Mouse (Mus musculus) CH12F3 (cell line): ENCODE measurements around the gene Art3.

Source experiments
- in situ Hi-C: fragments of 300-500 bp; cut with MboI; formaldehyde crosslinking; loops from 2 replicates; pipeline ENCODE4 v1.14.3; 2020; ENCODE audit warnings: low sequenced_read_pairs

Gene Art3

DNA sequence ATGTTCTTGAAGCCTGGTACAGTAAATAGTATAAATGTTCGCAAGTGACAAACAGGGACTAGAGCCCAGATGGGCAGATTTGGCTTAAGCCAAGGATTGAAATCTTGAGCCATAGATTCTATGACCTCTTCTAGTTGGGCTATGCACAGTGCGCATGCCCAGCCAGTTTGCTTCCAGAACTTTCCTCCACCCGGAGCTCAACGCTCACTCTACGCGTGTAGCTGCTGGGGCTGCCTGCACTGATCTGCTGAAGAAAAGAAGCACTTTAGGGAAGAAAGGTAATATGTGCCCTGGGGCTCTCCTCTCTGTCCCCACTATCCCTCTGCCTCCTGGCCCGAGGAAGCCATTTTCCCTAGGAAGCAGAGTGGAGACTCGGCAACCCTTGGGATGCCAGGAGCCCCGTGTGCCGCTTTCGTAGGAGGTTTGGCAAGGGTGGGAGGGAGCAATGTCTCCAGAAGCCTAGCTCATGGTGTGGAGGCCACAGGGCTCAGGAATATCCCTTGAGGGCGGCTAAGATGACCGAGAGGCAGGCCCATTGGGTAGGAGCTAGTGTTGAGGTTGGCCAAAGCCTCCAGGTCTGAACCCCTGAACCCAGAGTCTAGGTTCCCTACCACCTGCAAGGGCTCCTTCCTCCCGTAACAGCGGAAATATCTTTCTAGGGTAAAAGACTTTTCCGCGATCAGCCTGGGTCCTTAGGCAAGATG, at the start of gene Art3:
Gene Art3 (plus strand): TSS at position 193 of the 704 bp plus-strand sequence.
- in situ Hi-C loops, result no loop called here

- in situ Hi-C loops, result no loop called here
Measured at GRCm38 (mm10) chr5:92282571-92282970, 49.1 kb upstream of the Art3 start.

DNA sequence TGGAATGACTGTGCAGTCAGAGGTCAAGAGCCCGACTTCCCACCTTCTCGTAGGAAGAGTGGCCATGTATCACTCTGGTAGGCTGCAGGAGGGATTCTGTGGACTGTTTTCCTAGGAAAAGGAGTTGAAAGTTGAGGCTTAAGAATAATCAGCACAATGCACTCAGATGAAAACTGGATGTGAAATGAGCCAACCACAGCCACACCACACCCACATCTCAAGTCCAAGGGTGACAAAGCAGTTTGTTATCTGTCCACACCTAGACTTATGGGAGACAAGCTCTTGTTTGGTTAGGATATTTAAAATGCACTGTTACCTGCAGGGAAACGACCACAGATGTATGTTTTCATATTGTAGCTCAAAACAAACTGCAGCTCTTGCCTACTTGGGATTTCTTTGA, 48.5 kb upstream of the Art3 start:
- in situ Hi-C loops, result no loop called here

DNA sequence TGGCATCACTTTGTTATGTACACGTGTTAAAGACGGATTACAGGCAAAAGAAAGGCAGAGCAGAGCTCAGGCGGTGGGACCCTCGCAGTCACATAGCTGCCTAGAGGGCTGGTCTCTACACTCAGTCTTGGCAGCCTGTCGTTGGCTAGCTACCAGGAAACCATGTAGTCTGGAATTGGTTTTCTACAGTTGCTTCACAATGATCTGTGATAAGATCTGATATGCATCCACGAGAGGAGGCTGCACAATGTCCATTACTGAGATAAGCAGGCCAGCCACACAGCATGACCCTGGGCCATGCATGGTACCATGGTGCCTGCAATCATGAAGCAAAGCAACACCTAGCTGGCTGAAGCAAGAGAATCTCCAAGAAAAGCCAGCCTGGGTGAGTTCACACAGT, 43.8 kb upstream of the Art3 start:
- in situ Hi-C loops, result no loop called here

GRCm38 (mm10) chr5:92291652-92292414, 39.8 kb upstream of the Art3 start:
- in situ Hi-C loops, result no loop called here

DNA sequence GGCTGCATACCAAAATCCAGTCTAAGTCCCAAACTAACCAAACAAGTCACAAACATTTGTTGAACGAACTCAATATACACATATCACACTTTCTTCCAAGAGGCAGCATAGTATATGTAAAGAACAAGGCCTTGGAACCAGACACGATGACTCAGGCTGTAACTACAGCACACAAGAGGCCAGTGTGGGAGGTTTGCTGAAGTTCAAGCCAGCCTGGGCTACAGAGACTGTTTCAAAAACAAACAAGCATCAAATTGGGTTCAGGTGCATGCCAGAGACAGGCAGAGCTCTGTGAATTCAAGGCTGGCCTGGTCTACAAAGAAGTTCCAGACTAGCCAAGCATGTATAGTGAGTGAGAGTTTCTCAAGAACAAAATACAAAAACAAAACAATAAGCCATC, 37.1 kb upstream of the Art3 start:
- in situ Hi-C loops, result no loop called here

GRCm38 (mm10) chr5:92302149-92302840, 29.3 kb upstream of the Art3 start:
- in situ Hi-C loops, result no loop called here

GRCm38 (mm10) chr5:92304291-92304690, 27.3 kb upstream of the Art3 start:
- in situ Hi-C loops, result no loop called here

GRCm38 (mm10) chr5:92309681-92310511, 21.7 kb upstream of the Art3 start, which contains the start of gene Sdad1:
Gene Sdad1 (minus strand): TSS chr5:92310479.
- in situ Hi-C loops, result no loop called here

GRCm38 (mm10) chr5:92312046-92312715, 19.4 kb upstream of the Art3 start:
- in situ Hi-C loops, result no loop called here

DNA sequence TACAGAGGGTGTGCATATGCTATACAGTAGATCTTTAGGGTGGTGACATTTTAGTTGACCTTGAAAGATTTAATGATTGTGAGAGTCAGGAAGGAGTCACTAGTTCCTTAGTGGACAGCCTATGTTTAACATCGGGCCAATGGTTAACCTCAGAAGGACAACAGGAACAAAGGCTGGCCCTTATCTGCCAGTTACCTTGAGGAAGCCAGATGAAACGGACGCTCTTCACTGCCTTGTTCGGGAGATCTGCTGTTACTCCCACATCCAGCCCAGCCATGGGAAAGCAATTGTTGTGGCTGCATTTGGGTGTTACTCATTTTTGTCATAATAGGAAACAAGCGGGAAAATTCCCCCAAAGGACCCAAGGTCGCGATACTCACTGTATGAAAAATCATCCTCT, 17.9 kb upstream of the Art3 start:
- in situ Hi-C loops, result no loop called here

DNA sequence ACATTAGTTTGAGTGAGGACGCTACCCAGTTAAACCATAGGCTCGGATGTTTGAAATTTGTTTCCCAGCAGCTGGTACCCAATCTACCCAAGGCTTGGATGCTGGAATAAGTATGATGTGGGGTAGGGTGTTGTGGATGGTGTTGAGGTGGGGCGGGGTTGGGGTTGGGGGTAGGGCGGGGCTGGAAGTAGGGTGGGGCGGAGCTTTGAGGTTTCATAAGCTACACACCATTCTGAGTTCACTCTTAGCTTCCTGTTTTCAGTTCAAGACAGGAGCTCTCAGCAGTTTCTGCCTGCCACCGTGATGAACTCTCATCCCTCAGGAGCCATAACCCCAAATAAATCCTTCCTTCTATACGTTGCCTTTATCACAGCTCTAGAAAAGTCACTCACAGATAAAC, 13.5 kb upstream of the Art3 start:
- in situ Hi-C loops, result loop anchor here (5.0 kb wide), 1 partner anchor 64 kb away; no protein-coding TSS in a partner anchor

GRCm38 (mm10) chr5:92318596-92318995, 13.0 kb upstream of the Art3 start:
- in situ Hi-C loops, result loop anchor here (5.0 kb wide), 1 partner anchor 64 kb away; no protein-coding TSS in a partner anchor

DNA sequence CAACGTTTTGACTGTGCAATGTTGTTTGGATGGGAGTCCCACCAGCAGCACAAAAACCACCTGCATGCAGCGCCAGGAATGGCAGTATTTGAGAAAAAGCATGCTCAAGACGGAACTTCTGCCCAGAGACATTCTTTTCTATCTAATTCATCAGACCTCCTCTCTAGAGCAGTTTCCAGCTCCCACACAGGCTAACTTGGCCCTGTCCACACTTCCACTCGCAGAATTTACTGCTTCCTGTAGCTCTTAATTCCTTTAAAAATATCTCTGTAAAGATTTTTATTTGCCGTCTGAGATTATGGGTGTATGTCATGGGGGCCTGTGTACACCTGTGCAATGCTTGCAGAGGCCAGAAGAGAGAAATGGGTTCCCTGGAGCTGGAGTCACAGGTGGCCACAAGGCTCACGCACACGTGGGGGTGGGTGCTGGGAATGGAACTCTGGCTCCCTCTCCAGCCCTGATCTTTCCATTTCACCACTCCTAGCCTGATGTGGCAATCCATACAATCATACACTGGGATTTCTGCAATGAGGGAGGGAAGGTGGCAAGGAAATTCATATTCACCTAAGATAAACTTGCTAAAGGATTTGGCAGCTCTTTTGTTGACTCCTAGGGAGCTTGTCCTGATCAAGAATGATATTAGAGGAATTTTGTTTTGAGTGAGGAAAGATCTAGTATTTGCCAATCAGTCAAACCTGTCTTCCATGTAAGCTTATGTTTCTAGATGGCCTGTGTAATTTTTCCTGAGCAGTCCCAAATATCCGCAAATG, 9.8 kb upstream of the Art3 start:
- in situ Hi-C loops, result no loop called here

GRCm38 (mm10) chr5:92322612-92323011, 9.0 kb upstream of the Art3 start:
- in situ Hi-C loops, result no loop called here

DNA sequence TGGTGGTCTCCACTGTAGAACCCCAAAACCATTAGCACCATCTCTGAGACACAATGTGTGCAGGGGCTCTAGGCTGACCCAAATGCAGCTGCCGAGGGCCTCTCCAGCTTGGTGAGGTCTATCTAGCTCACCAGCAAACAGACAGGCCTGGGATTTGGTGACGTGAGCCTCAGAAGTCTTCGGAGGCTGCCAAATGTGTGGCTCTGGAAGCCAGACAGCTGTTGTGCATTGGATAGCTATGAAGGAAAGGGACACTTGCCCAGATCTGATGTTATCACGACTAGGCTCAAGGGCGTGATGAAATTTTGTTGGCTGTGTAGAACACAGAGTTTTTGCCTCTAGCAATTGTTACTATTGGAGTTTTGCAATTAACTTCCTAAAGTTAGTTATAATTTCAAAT, 8.4 kb upstream of the Art3 start:
- in situ Hi-C loops, result no loop called here

GRCm38 (mm10) chr5:92327367-92327766, 4.3 kb upstream of the Art3 start:
- in situ Hi-C loops, result no loop called here

GRCm38 (mm10) chr5:92327929-92328328, 3.7 kb upstream of the Art3 start, which contains the start of gene Cxcl9:
Gene Cxcl9 (minus strand): TSS chr5:92328079.
- in situ Hi-C loops, result no loop called here

- in situ Hi-C loops, result no loop called here
Measured at GRCm38 (mm10) chr5:92331122-92331521, 505 bp upstream of the Art3 start.
